Mouse (Mus musculus) hindbrain, embryonic 15.5 days (tissue): ENCODE data around the gene Gm15080. TPM values are rescaled to one million over a fixed set of nuclear protein-coding genes. Genes with fewer than 3 reads are reported as not detected.
"Not testable (repeated sequence)": the region's sequence is repeated elsewhere in the genome, so short reads cannot be mapped to it uniquely, and the experiment has no call there.

Experiments used
- ATAC-seq: fragments of 200-750 bp; cut with Nextera tagmentation; 2 replicates; pipeline ENCODE4 v1.8.0; 2017; ENCODE audit warnings: low read depth, moderate number of reproducible peaks, moderate TSS enrichment; ENCODE audit not compliant: low FRiP score
- H3K27ac ChIP-seq: fragments of 300-500 bp; sonication (generic); replicated peaks from 2 replicates; pipeline ENCODE4 v1.5.1; 2015; ENCODE audit warnings: mild to moderate bottlenecking, inconsistent platforms
- H3K27me3 ChIP-seq: fragments of 300-500 bp; sonication (generic); 2 replicates; pipeline ENCODE4 v1.6.1; 2015; ENCODE audit warnings: control low read depth, inconsistent platforms
- H3K36me3 ChIP-seq: fragments of 300-500 bp; sonication (generic); 2 replicates; pipeline ENCODE4 v1.6.1; 2015; ENCODE audit warnings: control low read depth, inconsistent platforms
- H3K4me1 ChIP-seq: fragments of 300-500 bp; sonication (generic); replicated peaks from 2 replicates; pipeline ENCODE4 v1.6.1; 2015; ENCODE audit warnings: control low read depth, inconsistent platforms
- H3K4me2 ChIP-seq: fragments of 300-500 bp; sonication (generic); 2 replicates; pipeline ENCODE4 v1.6.1; 2015; ENCODE audit warnings: moderate library complexity, mild to moderate bottlenecking, inconsistent platforms
- H3K4me3 ChIP-seq: fragments of 300-500 bp; sonication (generic); 2 replicates; pipeline ENCODE4 v1.5.1; 2015; ENCODE audit warnings: mild to moderate bottlenecking, inconsistent platforms
- H3K9ac ChIP-seq: fragments of 300-500 bp; sonication (generic); 2 replicates; pipeline ENCODE4 v1.6.1; 2015; ENCODE audit warnings: inconsistent platforms
- H3K9me3 ChIP-seq: fragments of 300-500 bp; sonication (generic); 2 replicates; pipeline ENCODE4 v1.6.1; 2016; ENCODE audit warnings: control low read depth, inconsistent platforms
- WGBS: fragments of 180-500 bp; shearing (Covaris S2); methylation state at CpG from one replicate; pipeline ENCODE4 v1.1.7; 2015; 5-methylcytosine and 5-hydroxymethylcytosine counted together
- polyA plus RNA-seq: library from polyadenylated mRNA; unstranded; fragments of >200 nt; fragmentation: Nextera tagmentation; extraction: Ambion mirVana; gene quantifications from 2 replicates; pipeline ENCODE4 v1.2.1, GENCODE M21; 2015

Gene Gm15080
- not detected in 2 replicates for polyA plus RNA-seq

GRCm38 (mm10) chrX:147992693-147993092, at the start of gene Gm15080:
Gene Gm15080, plus strand, starts transcription at chrX:147992993.
- ATAC-seq, H3K9me3 ChIP-seq, H3K4me3 ChIP-seq, H3K27me3 ChIP-seq, H3K4me1 ChIP-seq, H3K9ac ChIP-seq, H3K27ac ChIP-seq, H3K36me3 ChIP-seq, H3K4me2 ChIP-seq: not testable (repeated sequence)
- 100% methylated on average over 1 of the region's 5 CpGs for WGBS

Other genes with a start within 250 kb of the Gm15080 start
- gene Gm15128, start 227.0 kb upstream of the Gm15080 start, polyA plus RNA-seq = not detected in 2 replicates
- not detected in 2 replicates for gene Gm15107, start 187.7 kb downstream of the Gm15080 start, polyA plus RNA-seq